Mouse (Mus musculus) embryonic fibroblast, embryonic 13.5 days (primary cell): ENCODE results near the gene Bach2. TPM values are rescaled to one million over a fixed set of nuclear protein-coding genes. Genes with fewer than 3 reads are reported as not detected.

ENCODE experiments used
- H3K27ac ChIP-seq: 2 replicates; pipeline ENCODE4 v1.5.1; 2012; ENCODE audit warnings: low read length, control low read depth, inconsistent platforms; ENCODE audit not compliant: insufficient read depth
- H3K4me1 ChIP-seq: 2 replicates; pipeline ENCODE4 v1.6.1; 2011; ENCODE audit warnings: low read length; ENCODE audit not compliant: control insufficient read depth, insufficient read depth
- H3K4me3 ChIP-seq: 2 replicates; pipeline ENCODE4 v1.5.1; 2011; ENCODE audit warnings: mild to moderate bottlenecking, control low read depth, low read length; ENCODE audit not compliant: insufficient read depth
- CTCF ChIP-seq: IDR thresholded peaks from 2 replicates; pipeline ENCODE4 v1.5.1; 2011; ENCODE audit warnings: mild to moderate bottlenecking, control low read depth, low read length, moderate library complexity, borderline replicate concordance; ENCODE audit not compliant: insufficient read depth
- POLR2A ChIP-seq: IDR thresholded peaks from 2 replicates; pipeline ENCODE4 v1.6.1; 2011; ENCODE audit warnings: low read depth, mild to moderate bottlenecking, control low read depth, low read length, moderate library complexity
- polyA plus RNA-seq: library from polyadenylated mRNA; stranded (reverse); fragments of >200 nt; gene quantifications from 2 replicates; pipeline ENCODE4 v1.2.4, GENCODE M21; 2011; ENCODE audit warnings: low read depth; ENCODE audit not compliant: missing spikeins, insufficient read length

Bach2 gene
- polyA plus RNA-seq, 1 experiment = 6.7 TPM

- TF ChIP-seq POLR2A (no peak), CTCF (no peak)
- no peak overlapping the region for H3K27ac ChIP-seq
- H3K4me1 ChIP-seq = peaks cover 1% of the 10 kb centered on the region; the same call in 1 of the 2 replicates
- H3K4me3 ChIP-seq = no peak overlapping the region
Observed at GRCm38 (mm10) chr4:32413505-32413904, 174.9 kb downstream of the Bach2 start.

- no peaks in the 10 kb centered on the region for H3K4me1 ChIP-seq
- no peak overlapping the region for H3K4me3 ChIP-seq
- H3K27ac ChIP-seq = no peak overlapping the region
- TF ChIP-seq CTCF (no peak), POLR2A (no peak)
Observed at GRCm38 (mm10) chr4:32414959-32415358, 176.4 kb downstream of the Bach2 start.

- H3K27ac ChIP-seq = no peak overlapping the region
- no peak overlapping the region for H3K4me3 ChIP-seq
- H3K4me1 ChIP-seq = no peaks in the 10 kb centered on the region
- TF ChIP-seq POLR2A (no peak), CTCF (no peak)
Observed at GRCm38 (mm10) chr4:32417939-32418338, 179.3 kb downstream of the Bach2 start.

- Histone ChIP-seq H3K4me1 (no peaks in the 10 kb centered on the region), H3K4me3 (no peak overlapping the region), H3K27ac (no peak overlapping the region)
- TF ChIP-seq CTCF (no peak), POLR2A (no peak)
Observed at GRCm38 (mm10) chr4:32421570-32421969, 183.0 kb downstream of the Bach2 start.

GRCm38 (mm10) chr4:32422427-32422826, 183.8 kb downstream of the Bach2 start:
- H3K4me3 ChIP-seq = no peak overlapping the region
- no peaks in the 10 kb centered on the region for H3K4me1 ChIP-seq
- no peak for TF ChIP-seq POLR2A
- TF ChIP-seq CTCF = no peak
- no peak overlapping the region for H3K27ac ChIP-seq

- Histone ChIP-seq H3K4me1 (no peaks in the 10 kb centered on the region), H3K4me3 (no peak overlapping the region), H3K27ac (no peak overlapping the region)
- TF ChIP-seq POLR2A (no peak), CTCF (no peak)
Observed at GRCm38 (mm10) chr4:32423667-32424066, 185.1 kb downstream of the Bach2 start.

GRCm38 (mm10) chr4:32424434-32424833, 185.8 kb downstream of the Bach2 start:
- Histone ChIP-seq H3K4me1 (no peaks in the 10 kb centered on the region), H3K4me3 (no peak overlapping the region), H3K27ac (no peak overlapping the region)
- no peak for TF ChIP-seq CTCF
- TF ChIP-seq POLR2A = no peak

GRCm38 (mm10) chr4:32425060-32425459, 186.5 kb downstream of the Bach2 start:
- Histone ChIP-seq H3K4me1 (no peaks in the 10 kb centered on the region), H3K27ac (no peak overlapping the region), H3K4me3 (no peak overlapping the region)
- TF ChIP-seq CTCF = no peak

- H3K27ac ChIP-seq = no peak overlapping the region
- H3K4me3 ChIP-seq = no peak overlapping the region
- TF ChIP-seq CTCF (no peak), POLR2A (no peak)
- H3K4me1 ChIP-seq = peaks cover under 1% of the 10 kb centered on the region; the same call in 1 of the 2 replicates
Observed at GRCm38 (mm10) chr4:32425641-32426040, 187.0 kb downstream of the Bach2 start.

GRCm38 (mm10) chr4:32426779-32427577, 188.4 kb downstream of the Bach2 start:
- no peak overlapping the region for H3K4me3 ChIP-seq
- TF ChIP-seq CTCF = no peak
- TF ChIP-seq POLR2A = no peak
- H3K4me1 ChIP-seq = peaks cover 4% of the 10 kb centered on the region; the same call in 1 of the 2 replicates
- no peak overlapping the region for H3K27ac ChIP-seq
